Mouse (Mus musculus) adrenal gland, postnatal 0 days (tissue): Measurements from ENCODE around the gene Tmed11. TPM values are rescaled to one million over a fixed set of nuclear protein-coding genes. Genes with fewer than 3 reads are reported as not detected.

ENCODE experiments used
- polyA plus RNA-seq: library from polyadenylated mRNA; unstranded; fragments of >200 nt; fragmentation: Nextera tagmentation; extraction: Ambion mirVana; gene quantifications from 2 replicates; pipeline ENCODE4 v1.2.1, GENCODE M21; 2015

The Tmed11 gene
- not detected in 2 replicates for polyA plus RNA-seq

DNA sequence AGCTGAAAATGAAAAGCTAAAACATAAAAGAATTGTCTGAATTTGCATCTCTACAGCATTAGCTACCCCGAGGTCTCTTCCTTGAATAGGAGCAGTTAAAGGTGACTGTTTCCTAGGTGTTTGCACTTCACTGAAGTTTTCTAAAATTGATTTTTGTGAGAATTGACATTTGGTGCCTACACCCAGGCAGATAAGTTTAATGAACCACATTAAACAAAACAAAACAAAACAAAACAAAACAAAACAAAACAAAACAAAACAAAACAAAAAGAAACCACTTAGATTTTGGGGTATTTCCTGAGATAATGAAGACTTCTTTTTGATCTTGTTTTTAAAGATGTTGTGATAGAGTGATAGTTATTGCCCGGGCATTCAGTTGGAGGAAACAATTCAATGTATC lies at the start of gene Tmed11:
Gene Tmed11, minus strand, starts transcription at position 101 of the 400 bp plus-strand sequence.

DNA sequence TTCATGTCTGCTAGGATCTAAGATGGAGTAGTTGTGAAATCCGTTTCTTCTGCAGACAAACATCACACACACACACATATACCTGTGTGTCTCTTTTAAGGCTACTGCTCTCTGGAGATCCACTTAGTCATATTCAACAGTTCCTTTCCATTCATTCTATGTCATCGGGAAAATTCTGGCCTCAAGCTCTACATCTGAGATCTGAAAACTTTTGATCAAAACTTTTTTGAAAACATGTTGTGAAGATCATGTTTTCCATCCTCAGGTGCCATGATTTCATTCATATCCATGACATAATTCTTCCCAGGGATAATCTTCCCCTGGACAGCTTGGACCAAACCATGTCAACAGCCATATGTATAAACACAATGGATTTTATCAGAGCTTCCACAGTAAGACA lies 13.6 kb upstream of the Tmed11 start, which contains the start of gene Vmn2r8:
Gene Vmn2r8, minus strand, starts transcription at position 101 of the 400 bp plus-strand sequence.

DNA sequence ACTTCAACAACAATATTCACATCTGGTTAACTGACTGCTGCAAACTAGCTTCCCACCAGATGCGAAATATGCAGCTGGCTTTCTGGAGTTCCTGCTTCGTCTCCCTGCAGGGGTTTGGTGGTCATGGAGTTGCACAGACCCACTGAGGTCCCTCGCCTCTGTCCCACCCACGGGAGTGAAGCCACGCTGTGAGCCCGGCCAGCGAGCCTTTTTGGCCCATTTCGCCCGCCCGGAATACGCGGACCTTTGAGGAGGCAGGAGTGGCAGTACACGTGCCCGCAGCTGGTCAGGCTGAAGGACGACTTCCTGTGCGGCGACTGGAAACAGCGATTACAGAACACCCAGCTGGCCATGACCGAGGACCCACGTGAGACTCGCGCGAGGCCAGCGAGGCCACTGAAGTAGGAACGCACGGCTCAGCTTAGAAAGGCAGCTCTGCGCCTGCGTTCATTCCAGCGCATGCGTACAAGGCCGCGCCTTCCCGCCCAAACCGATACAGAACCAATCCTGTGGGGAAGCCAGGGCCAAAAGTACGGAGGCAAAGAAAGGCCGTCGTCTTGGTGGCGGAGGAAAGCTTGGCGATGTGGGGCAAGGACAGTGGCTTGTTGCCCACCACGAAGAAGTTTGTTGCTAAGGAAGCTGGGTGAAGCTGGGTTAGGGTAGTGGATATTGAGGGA lies 20.4 kb downstream of the Tmed11 start, which contains the start of gene Rnf212:
Gene Rnf212, minus strand, starts transcription at position 353 of the 677 bp plus-strand sequence.

Other genes starting within 250 kb of the Tmed11 start
- 9.4 and 32.9 TPM in 2 replicates for gene Cplx1, start 245.3 kb downstream of the Tmed11 start, polyA plus RNA-seq
- 30.4 and 38.2 TPM in 2 replicates for gene Gak, start 165.6 kb downstream of the Tmed11 start, polyA plus RNA-seq
- 24.9 and 38.2 TPM in 2 replicates for gene Tmem175, start 165.6 kb downstream of the Tmed11 start, polyA plus RNA-seq
- 8.8 and 12.8 TPM in 2 replicates for gene Idua, start 135.0 kb downstream of the Tmed11 start, polyA plus RNA-seq
- gene Dgkq, start 125.7 kb downstream of the Tmed11 start, polyA plus RNA-seq, result 4.3 and 5.5 TPM in 2 replicates
- 1.2 and 1.6 TPM in 2 replicates for gene Slc26a1, start 119.8 kb downstream of the Tmed11 start, polyA plus RNA-seq
- gene Fgfrl1, start 103.0 kb downstream of the Tmed11 start, polyA plus RNA-seq, result 10.7 and 17.6 TPM in 2 replicates
- 0.79 TPM in 1 of 2 replicates, not detected in the other for gene Rnf212, start 20.4 kb downstream of the Tmed11 start, polyA plus RNA-seq
- gene Vmn2r8, start 13.5 kb upstream of the Tmed11 start, polyA plus RNA-seq, result not detected in 2 replicates
- not detected in 2 replicates for gene Vmn2r9, start 57.2 kb upstream of the Tmed11 start, polyA plus RNA-seq
- gene Vmn2r10, start 211.2 kb upstream of the Tmed11 start, polyA plus RNA-seq, result not detected in 2 replicates